Mouse (Mus musculus) liver, embryonic 14.5 days (tissue): ENCODE data around the gene Ecm2.

ENCODE experiments used
- CTCF ChIP-seq: IDR thresholded peaks from 2 replicates; pipeline ENCODE4 v1.5.1; 2016; ENCODE audit warnings: antibody characterized with exemption, low read depth, control low read depth
- EP300 ChIP-seq: IDR thresholded peaks from 2 replicates; pipeline ENCODE4 v1.6.1; 2016; ENCODE audit warnings: antibody characterized with exemption, low read depth

- TF ChIP-seq CTCF (no peak), EP300 (no peak)
Measured at GRCm38 (mm10) chr13:49477887-49478286, 26.7 kb upstream of the Ecm2 start.
